8 mouse cellular contexts compared by ENCODE assay signal in genomic region chr6:42372816-42373547, GRCm38 (mm10). TPM values are rescaled to one million over a fixed set of nuclear protein-coding genes. Genes with fewer than 3 reads are reported as not detected.
DNase-seq lines count a peak whose midpoint lies in the region; ATAC-seq and TF ChIP-seq lines count a peak whose summit lies in the region.

Gene Epha1 (minus strand): TSS chr6:42373268.

- H3K36me3 ChIP-seq in embryonic facial prominence, embryonic 12.5 days: no peaks in the 10 kb centered on the region
- H3K36me3 ChIP-seq in hindbrain, embryonic 10.5 days: no peaks in the 10 kb centered on the region
- H3K36me3 ChIP-seq in limb, embryonic 11.5 days (ENCODE audit: control insufficient read depth, insufficient read depth, low read length): no peaks in the 10 kb centered on the region
- H3K36me3 ChIP-seq in midbrain, embryonic 10.5 days: no peaks in the 10 kb centered on the region
- H3K36me3 ChIP-seq in stomach, postnatal 0 days (ENCODE audit: control insufficient read depth, insufficient read depth, low read length): no peaks in the 10 kb centered on the region

- 1% methylated on average over 33 of the region's 36 CpGs for WGBS in embryonic facial prominence, embryonic 12.5 days
- WGBS in hindbrain, embryonic 10.5 days: under 1% methylated on average over 36 of the region's 36 CpGs
- WGBS in limb, embryonic 11.5 days: under 1% methylated on average over 29 of the region's 36 CpGs
- WGBS in midbrain, embryonic 10.5 days: under 1% methylated on average over 36 of the region's 36 CpGs
- under 1% methylated on average over 31 of the region's 36 CpGs for WGBS in stomach, postnatal 0 days

- H3K27ac ChIP-seq in left cerebral cortex, adult 2 months: no peak within 1 kb of the TSS
- H3K27ac ChIP-seq in embryonic facial prominence, embryonic 12.5 days: peak within 1 kb of the TSS; percentile 41; the same call in 1 of the 2 replicates
- peak within 1 kb of the TSS; percentile 80 for H3K27ac ChIP-seq in hindbrain, embryonic 10.5 days
- H3K27ac ChIP-seq in limb, embryonic 11.5 days (replicated peaks; ENCODE audit: low read depth, low read length): 0 out of 2 replicates have a peak within 1 kb of the TSS, but pooled peaks have one; percentile 26
- H3K27ac ChIP-seq in midbrain, embryonic 10.5 days (replicated peaks): peak within 1 kb of the TSS; percentile 76
- peak within 1 kb of the TSS; percentile 78 for H3K27ac ChIP-seq in stomach, postnatal 0 days (replicated peaks)

- peak within 1 kb of the TSS; percentile 60 for H3K9ac ChIP-seq in embryonic facial prominence, embryonic 12.5 days
- peak within 1 kb of the TSS; percentile 56 for H3K9ac ChIP-seq in limb, embryonic 11.5 days (ENCODE audit: low read length)
- H3K9ac ChIP-seq in stomach, postnatal 0 days (ENCODE audit: low read length): peak within 1 kb of the TSS; percentile 73

- DNase-seq in left cerebral cortex, adult 2 months (ENCODE audit: extremely low spot score in 1 of 2, low spot score in 2 of 2): peak; percentile 41 to 61
- no peak for DNase-seq in left cerebral cortex, adult 11 months (ENCODE audit: low spot score)
- DNase-seq in adrenal gland, postnatal 25 days: peak; percentile 59
- DNase-seq in hindbrain, embryonic 10.5 days (ENCODE audit: low spot score): peak; percentile 71
- peak; percentile 81 for DNase-seq in limb, embryonic 11.5 days (ENCODE audit: low spot score)
- peak; percentile 69 for DNase-seq in midbrain, embryonic 10.5 days (ENCODE audit: low spot score)
- DNase-seq in stomach, postnatal 0 days (ENCODE audit: low spot score): peak; percentile 92

- H3K27me3 ChIP-seq in embryonic facial prominence, embryonic 12.5 days: 0 out of 2 replicates have a peak, but pooled peaks cover 3% of the 10 kb centered on the region
- peaks cover 37% of the 10 kb centered on the region for H3K27me3 ChIP-seq in hindbrain, embryonic 10.5 days (ENCODE audit: insufficient read depth, poor library complexity, severe bottlenecking)
- H3K27me3 ChIP-seq in limb, embryonic 11.5 days (ENCODE audit: control insufficient read depth, insufficient read depth, low read length): no peaks in the 10 kb centered on the region
- peaks cover 60% of the 10 kb centered on the region for H3K27me3 ChIP-seq in midbrain, embryonic 10.5 days (ENCODE audit: low read depth, poor library complexity, severe bottlenecking)
- no peaks in the 10 kb centered on the region for H3K27me3 ChIP-seq in stomach, postnatal 0 days (ENCODE audit: control insufficient read depth, insufficient read depth, low read length)

- ATAC-seq in embryonic facial prominence, embryonic 12.5 days (ENCODE audit: insufficient number of reproducible peaks, insufficient read depth, low FRiP score, low TSS enrichment): peak; percentile 58
- ATAC-seq in limb, embryonic 11.5 days (ENCODE audit: insufficient number of reproducible peaks, low FRiP score, low TSS enrichment, low read depth): peak; percentile 74
- ATAC-seq in stomach, postnatal 0 days (ENCODE audit: low FRiP score, low TSS enrichment): peak; percentile 94

- peak within 1 kb of the TSS; percentile 43 for H3K4me3 ChIP-seq in left cerebral cortex, adult 2 months
- H3K4me3 ChIP-seq in embryonic facial prominence, embryonic 12.5 days: peak within 1 kb of the TSS; percentile 59
- peak within 1 kb of the TSS; percentile 65 for H3K4me3 ChIP-seq in hindbrain, embryonic 10.5 days
- H3K4me3 ChIP-seq in limb, embryonic 11.5 days (ENCODE audit: low read depth, low read length): peak within 1 kb of the TSS; percentile 48
- peak within 1 kb of the TSS; percentile 68 for H3K4me3 ChIP-seq in midbrain, embryonic 10.5 days
- peak within 1 kb of the TSS; percentile 60 for H3K4me3 ChIP-seq in stomach, postnatal 0 days (ENCODE audit: low read depth, low read length)

- peak; percentile 75 for TF ChIP-seq CTCF in left cerebral cortex, adult 2 months (IDR thresholded peaks at IDR 0.05)
- TF ChIP-seq CTCF in stomach, postnatal 0 days (IDR thresholded peaks at IDR 0.05; ENCODE audit: low read depth): peak; percentile 73

- peaks cover 10% of the 10 kb centered on the region for H3K4me1 ChIP-seq in embryonic facial prominence, embryonic 12.5 days
- peaks cover 42% of the 10 kb centered on the region for H3K4me1 ChIP-seq in hindbrain, embryonic 10.5 days (replicated peaks)
- peaks cover 7% of the 10 kb centered on the region; the same call in 1 of the 2 replicates for H3K4me1 ChIP-seq in limb, embryonic 11.5 days (ENCODE audit: control insufficient read depth, insufficient read depth, low read length)
- peaks cover 57% of the 10 kb centered on the region for H3K4me1 ChIP-seq in midbrain, embryonic 10.5 days
- H3K4me1 ChIP-seq in stomach, postnatal 0 days (replicated peaks; ENCODE audit: control insufficient read depth, insufficient read depth): peaks cover 10% of the 10 kb centered on the region; the same call in 1 of the 2 replicates

- TF ChIP-seq EP300 in stomach, postnatal 0 days (optimal IDR thresholded peaks at IDR 0.05): no peak

- intact Hi-C loops in left cerebral cortex, adult 2 months (cut with DNase I): loop anchor here (5.0 to 10.0 kb wide), 3 partner anchors 146 to 608 kb away; no protein-coding TSS in a partner anchor

- peak within 1 kb of the TSS; percentile 97 for H3K4me2 ChIP-seq in embryonic facial prominence, embryonic 12.5 days (replicated peaks)
- H3K4me2 ChIP-seq in limb, embryonic 11.5 days (ENCODE audit: low read depth, severe bottlenecking): peak within 1 kb of the TSS; percentile 89
- peak within 1 kb of the TSS; percentile 87 for H3K4me2 ChIP-seq in stomach, postnatal 0 days (replicated peaks; ENCODE audit: low read depth)

- no peaks in the 10 kb centered on the region for H3K9me3 ChIP-seq in embryonic facial prominence, embryonic 12.5 days
- H3K9me3 ChIP-seq in hindbrain, embryonic 10.5 days: no peaks in the 10 kb centered on the region
- H3K9me3 ChIP-seq in limb, embryonic 11.5 days (ENCODE audit: control insufficient read depth, low read length): no peaks in the 10 kb centered on the region
- no peaks in the 10 kb centered on the region for H3K9me3 ChIP-seq in midbrain, embryonic 10.5 days (replicated peaks)
- H3K9me3 ChIP-seq in stomach, postnatal 0 days (ENCODE audit: control insufficient read depth, low read length): no peaks in the 10 kb centered on the region

RNA-seq across cellular contexts. Expression of gene Epha1, which starts in this region (rescaled TPM):
- total RNA-seq in left cerebral cortex, adult 2 months (2021): under 1 TPM; 0.12 to 0.29 TPM
- 0.48 and 0.55 TPM in 2 replicates for total RNA-seq in adrenal gland, postnatal 25 days (2021)
- 4.7 and 7.2 TPM in 2 replicates for polyA plus RNA-seq in embryonic facial prominence, embryonic 12.5 days (2016; fragmentation: Nextera tagmentation; extraction: Ambion mirVana)
- polyA plus RNA-seq in hindbrain, embryonic 10.5 days (2016; fragmentation: Nextera tagmentation; extraction: Ambion mirVana): 1.8 and 3.1 TPM in 2 replicates
- 2.5 and 4.6 TPM in 2 replicates for polyA plus RNA-seq in limb, embryonic 11.5 days (2014; fragmentation: Nextera tagmentation; extraction: Ambion mirVana)
- polyA plus RNA-seq in midbrain, embryonic 10.5 days (2016; fragmentation: Nextera tagmentation; extraction: Ambion mirVana): 1.2 and 1.5 TPM in 2 replicates
- polyA plus RNA-seq in stomach, postnatal 0 days (2015; fragmentation: Nextera tagmentation; extraction: Ambion mirVana): 19.9 and 20.1 TPM in 2 replicates

Comparison
In these comparisons a context has a peak if more than half of its experiments do, and no peak if none do; other contexts are left out.
1. Peak in DNase-seq and H3K4me3 ChIP-seq in left cerebral cortex, adult 2 months; RNA of the gene not detected or under 1 TPM.
2. Peak in DNase-seq in adrenal gland, postnatal 25 days; RNA of the gene not detected or under 1 TPM.